Mouse (Mus musculus): ENCODE measurements around the gene Akap1. TPM values are rescaled to one million over a fixed set of nuclear protein-coding genes. Genes with fewer than 3 reads are reported as not detected.

The Akap1 gene
- polyA plus RNA-seq, 1 experiment: 7.7 TPM

- Histone ChIP-seq H3K4me3 (replicated peaks; ENCODE audit: control insufficient read depth, low read depth, low read length) (no peak overlapping the region), H3K4me1 (ENCODE audit: control insufficient read depth, insufficient read depth, low read length) (no peaks in the 10 kb centered on the region), H3K27ac (ENCODE audit: control insufficient read depth, insufficient read depth, low read depth, low read length, poor library complexity) (no peak overlapping the region)
- TF ChIP-seq POLR2A (IDR thresholded peaks at IDR 0.05; ENCODE audit: borderline replicate concordance, control insufficient read depth, low read depth, low read length): no peak
- 77% methylated on average over 2 of the region's 2 CpGs for WGBS
These were observed 24.6 kb upstream of the Akap1 start for GRCm38 (mm10) chr11:88888996-88889395.

- TF ChIP-seq POLR2A (IDR thresholded peaks at IDR 0.05; ENCODE audit: borderline replicate concordance, control insufficient read depth, low read depth, low read length) (no peak), CTCF (IDR thresholded peaks at IDR 0.05; ENCODE audit: control insufficient read depth, insufficient read depth, low read length) (no peak)
- Histone ChIP-seq H3K4me1 (ENCODE audit: control insufficient read depth, insufficient read depth, low read length) (no peaks in the 10 kb centered on the region), H3K27ac (ENCODE audit: control insufficient read depth, insufficient read depth, low read depth, low read length, poor library complexity) (no peak overlapping the region), H3K4me3 (replicated peaks; ENCODE audit: control insufficient read depth, low read depth, low read length) (no peak overlapping the region)
- WGBS: 74% methylated on average over 8 of the region's 8 CpGs
These were observed 20.1 kb upstream of the Akap1 start for GRCm38 (mm10) chr11:88884376-88885065.

- WGBS: 84% methylated on average over 12 of the region's 12 CpGs
- no peak overlapping the region for H3K4me3 ChIP-seq (replicated peaks; ENCODE audit: control insufficient read depth, low read depth, low read length)
- H3K4me1 ChIP-seq (ENCODE audit: control insufficient read depth, insufficient read depth, low read length): no peaks in the 10 kb centered on the region
- TF ChIP-seq CTCF (IDR thresholded peaks at IDR 0.05; ENCODE audit: control insufficient read depth, insufficient read depth, low read length) (no peak), POLR2A (IDR thresholded peaks at IDR 0.05; ENCODE audit: borderline replicate concordance, control insufficient read depth, low read depth, low read length) (no peak)
- no peak overlapping the region for H3K27ac ChIP-seq (ENCODE audit: control insufficient read depth, insufficient read depth, low read depth, low read length, poor library complexity)
These were observed 13.6 kb upstream of the Akap1 start for GRCm38 (mm10) chr11:88878011-88878410.

GRCm38 (mm10) chr11:88873667-88874030, 9.3 kb upstream of the Akap1 start:
- H3K4me3 ChIP-seq (replicated peaks; ENCODE audit: control insufficient read depth, low read depth, low read length): no peak overlapping the region
- TF ChIP-seq POLR2A (IDR thresholded peaks at IDR 0.05; ENCODE audit: borderline replicate concordance, control insufficient read depth, low read depth, low read length) (no peak), CTCF (IDR thresholded peaks at IDR 0.05; ENCODE audit: control insufficient read depth, insufficient read depth, low read length) (no peak)
- H3K27ac ChIP-seq (ENCODE audit: control insufficient read depth, insufficient read depth, low read depth, low read length, poor library complexity): no peak overlapping the region
- H3K4me1 ChIP-seq (ENCODE audit: control insufficient read depth, insufficient read depth, low read length): no peaks in the 10 kb centered on the region
- 3% methylated on average over 10 of the region's 10 CpGs for WGBS

- no peak overlapping the region for H3K4me3 ChIP-seq (replicated peaks; ENCODE audit: control insufficient read depth, low read depth, low read length)
- no peak overlapping the region for H3K27ac ChIP-seq (ENCODE audit: control insufficient read depth, insufficient read depth, low read depth, low read length, poor library complexity)
- 5% methylated on average over 20 of the region's 20 CpGs for WGBS
- H3K4me1 ChIP-seq (ENCODE audit: control insufficient read depth, insufficient read depth, low read length): no peaks in the 10 kb centered on the region
- TF ChIP-seq CTCF (IDR thresholded peaks at IDR 0.05; ENCODE audit: control insufficient read depth, insufficient read depth, low read length): no peak
- TF ChIP-seq POLR2A (IDR thresholded peaks at IDR 0.05; ENCODE audit: borderline replicate concordance, control insufficient read depth, low read depth, low read length): no peak
These were observed 8.8 kb upstream of the Akap1 start for GRCm38 (mm10) chr11:88873027-88873666.

- TF ChIP-seq POLR2A (IDR thresholded peaks at IDR 0.05; ENCODE audit: borderline replicate concordance, control insufficient read depth, low read depth, low read length): no peak
- no peak for TF ChIP-seq CTCF (IDR thresholded peaks at IDR 0.05; ENCODE audit: control insufficient read depth, insufficient read depth, low read length)
- no peak overlapping the region for H3K27ac ChIP-seq (ENCODE audit: control insufficient read depth, insufficient read depth, low read depth, low read length, poor library complexity)
- H3K4me3 ChIP-seq (replicated peaks; ENCODE audit: control insufficient read depth, low read depth, low read length): no peak overlapping the region
- WGBS: 47% methylated on average over 2 of the region's 2 CpGs
- no peaks in the 10 kb centered on the region for H3K4me1 ChIP-seq (ENCODE audit: control insufficient read depth, insufficient read depth, low read length)
These were observed 5.1 kb upstream of the Akap1 start for GRCm38 (mm10) chr11:88869443-88869842.

GRCm38 (mm10) chr11:88863904-88864457, 405 bp downstream of the Akap1 start:
- Histone ChIP-seq H3K4me3 (replicated peaks; ENCODE audit: control insufficient read depth, low read depth, low read length) (peak overlapping the region; percentile 27), H3K27ac (ENCODE audit: control insufficient read depth, insufficient read depth, low read depth, low read length, poor library complexity) (no peak overlapping the region), H3K4me1 (ENCODE audit: control insufficient read depth, insufficient read depth, low read length) (no peaks in the 10 kb centered on the region)
- no peak for TF ChIP-seq POLR2A (IDR thresholded peaks at IDR 0.05; ENCODE audit: borderline replicate concordance, control insufficient read depth, low read depth, low read length)
- TF ChIP-seq CTCF (IDR thresholded peaks at IDR 0.05; ENCODE audit: control insufficient read depth, insufficient read depth, low read length): no peak
- WGBS: 1% methylated on average over 49 of the region's 49 CpGs

GRCm38 (mm10) chr11:88863071-88863903, 1.1 kb downstream of the Akap1 start:
- TF ChIP-seq POLR2A (IDR thresholded peaks at IDR 0.05; ENCODE audit: borderline replicate concordance, control insufficient read depth, low read depth, low read length): no peak
- TF ChIP-seq CTCF (IDR thresholded peaks at IDR 0.05; ENCODE audit: control insufficient read depth, insufficient read depth, low read length): no peak
- 3% methylated on average over 32 of the region's 32 CpGs for WGBS
- no peaks in the 10 kb centered on the region for H3K4me1 ChIP-seq (ENCODE audit: control insufficient read depth, insufficient read depth, low read length)
- peak overlapping the region; percentile 4 for H3K4me3 ChIP-seq (replicated peaks; ENCODE audit: control insufficient read depth, low read depth, low read length)
- no peak overlapping the region for H3K27ac ChIP-seq (ENCODE audit: control insufficient read depth, insufficient read depth, low read depth, low read length, poor library complexity)
